Mouse (Mus musculus): ENCODE data around the gene Sgsm2.
A peak's percentile ranks its signal among the peaks of the same experiment; 100 is the strongest.

The Sgsm2 gene

GRCm38 (mm10) chr11:74839860-74840715 is 56.8 kb downstream of the Sgsm2 start:
- no peak for DNase-seq

- no peak for DNase-seq
Measured at GRCm38 (mm10) chr11:74838971-74839370, 57.9 kb downstream of the Sgsm2 start.

DNA sequence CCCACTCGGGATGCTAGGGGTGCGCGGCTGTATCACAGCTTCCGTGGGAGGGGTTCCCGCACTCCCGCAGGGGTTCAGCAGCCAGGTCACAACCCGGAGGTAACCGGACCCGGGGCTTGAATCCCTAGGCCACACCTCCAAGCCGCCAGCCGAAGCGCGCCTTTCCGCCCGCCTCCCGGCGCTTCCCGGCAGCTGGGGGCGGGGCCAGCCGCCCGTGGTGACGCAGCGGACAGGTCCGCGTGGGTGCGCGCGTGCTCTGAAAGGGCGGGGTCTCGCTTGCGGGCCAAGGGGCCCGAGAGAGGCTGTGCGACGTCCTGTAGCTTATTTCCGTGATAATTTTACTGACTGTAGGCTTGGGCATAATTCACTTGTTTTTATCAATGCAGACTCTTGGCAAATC is 58.4 kb downstream of the Sgsm2 start:
- DNase-seq, result peak; percentile 93

DNA sequence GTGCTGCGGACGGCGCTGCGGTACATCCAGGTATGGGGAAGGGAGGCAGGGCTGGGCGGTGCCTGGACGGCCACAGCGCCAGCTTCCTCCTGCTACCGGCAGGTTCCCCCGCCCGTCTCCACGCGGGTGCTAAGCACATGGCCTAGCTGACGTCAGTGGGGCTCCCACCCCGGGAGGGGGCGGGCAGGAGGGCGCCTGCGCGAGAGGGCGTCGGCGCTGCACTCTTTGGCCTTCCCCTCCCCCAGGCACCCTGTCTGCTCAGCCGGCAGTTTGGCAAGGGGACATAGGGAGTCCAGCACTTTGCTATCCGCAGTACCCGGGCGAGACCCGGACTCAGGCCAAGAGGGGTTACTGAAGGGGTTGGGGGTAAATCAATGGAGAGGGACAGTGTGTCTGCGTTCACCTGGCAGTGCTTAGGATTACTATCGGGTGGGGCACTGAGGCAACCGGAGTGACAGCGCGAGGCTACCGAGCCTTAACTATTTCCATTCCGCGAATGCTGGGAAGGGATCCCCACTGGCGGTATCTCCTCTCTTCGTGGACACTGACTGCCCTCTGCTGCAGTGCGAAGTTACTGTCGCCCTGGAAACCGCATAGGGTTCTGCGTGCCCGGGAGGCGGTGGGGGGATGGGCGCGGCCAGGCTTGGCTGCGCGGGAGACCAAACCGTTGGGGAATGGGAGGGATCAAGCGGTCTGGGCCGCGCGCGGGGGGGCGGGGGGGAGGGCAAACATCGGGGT is 59.0 kb downstream of the Sgsm2 start:
- DNase-seq, result peak; percentile 94

DNA sequence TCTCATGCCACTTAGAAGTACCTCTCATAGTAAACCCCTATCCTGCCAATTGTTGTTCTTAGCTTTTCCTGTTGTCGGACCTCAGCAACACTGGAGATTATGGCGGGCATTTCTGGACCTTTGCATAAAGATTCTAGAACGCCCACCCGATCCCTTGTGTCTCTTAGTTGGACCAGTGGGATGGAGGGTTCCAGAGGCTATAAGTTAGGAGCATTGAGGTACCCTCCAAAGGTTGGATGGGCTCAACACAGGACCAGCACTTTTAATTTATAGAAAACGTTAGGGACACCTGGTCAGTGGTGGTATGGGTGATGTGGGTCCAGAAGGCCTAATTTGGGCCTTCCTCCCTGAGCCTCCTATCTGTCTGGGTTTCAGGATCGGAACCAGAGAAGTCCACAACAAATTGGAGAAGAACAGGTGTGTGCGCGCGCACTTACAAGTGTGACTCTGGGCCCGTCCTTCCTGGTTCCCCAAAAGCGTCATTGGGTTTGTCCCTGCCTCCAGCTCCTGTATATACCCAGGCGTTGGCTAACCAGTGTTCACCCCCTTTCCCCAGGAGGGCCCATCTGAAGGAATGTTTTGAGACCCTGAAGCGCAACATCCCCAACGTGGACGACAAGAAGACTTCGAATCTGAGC is 59.7 kb downstream of the Sgsm2 start:
- DNase-seq, result no peak

DNA sequence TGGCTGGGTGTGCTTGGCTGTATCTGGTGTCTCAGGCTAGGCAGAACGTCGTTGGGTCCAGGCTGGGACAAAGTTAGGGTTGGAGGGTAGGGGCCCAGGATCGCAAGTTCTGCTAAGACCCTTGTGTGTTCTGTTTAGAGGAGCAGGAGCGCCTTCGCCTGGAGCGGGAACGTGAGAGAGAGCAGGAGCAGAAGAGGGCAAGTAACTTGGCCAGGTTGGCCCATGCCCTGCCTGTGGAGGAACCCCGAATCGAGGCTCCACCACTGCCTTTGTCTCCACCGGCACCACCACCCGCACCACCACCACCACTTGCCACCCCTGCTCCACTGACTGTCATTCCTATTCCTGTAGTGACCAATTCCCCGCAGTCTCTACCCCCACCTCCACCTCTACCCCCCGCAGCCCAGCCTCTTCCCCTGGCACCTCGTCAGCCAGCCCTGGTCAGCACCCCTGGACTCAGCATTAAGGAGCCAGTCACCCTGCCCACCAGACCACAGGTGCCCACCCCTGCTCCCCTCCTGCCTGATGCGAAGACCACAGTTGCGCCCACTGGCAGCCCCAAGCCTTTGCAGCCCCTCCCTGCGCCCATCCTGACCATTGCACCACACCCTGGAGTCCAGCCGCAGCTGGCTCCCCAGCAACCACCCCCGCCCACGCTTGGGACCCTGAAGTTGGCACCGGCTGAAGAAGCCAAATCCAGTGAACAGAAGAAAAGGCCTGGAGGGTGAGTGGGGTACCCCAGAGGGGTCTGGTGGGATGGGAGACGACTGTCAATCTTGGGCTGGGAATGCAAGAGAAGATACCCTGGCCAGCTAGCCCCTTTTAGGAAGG is 60.4 kb downstream of the Sgsm2 start:
- DNase-seq, result no peak

- DNase-seq, result no peak
Measured at GRCm38 (mm10) chr11:74835593-74836224, 61.2 kb downstream of the Sgsm2 start.

DNA sequence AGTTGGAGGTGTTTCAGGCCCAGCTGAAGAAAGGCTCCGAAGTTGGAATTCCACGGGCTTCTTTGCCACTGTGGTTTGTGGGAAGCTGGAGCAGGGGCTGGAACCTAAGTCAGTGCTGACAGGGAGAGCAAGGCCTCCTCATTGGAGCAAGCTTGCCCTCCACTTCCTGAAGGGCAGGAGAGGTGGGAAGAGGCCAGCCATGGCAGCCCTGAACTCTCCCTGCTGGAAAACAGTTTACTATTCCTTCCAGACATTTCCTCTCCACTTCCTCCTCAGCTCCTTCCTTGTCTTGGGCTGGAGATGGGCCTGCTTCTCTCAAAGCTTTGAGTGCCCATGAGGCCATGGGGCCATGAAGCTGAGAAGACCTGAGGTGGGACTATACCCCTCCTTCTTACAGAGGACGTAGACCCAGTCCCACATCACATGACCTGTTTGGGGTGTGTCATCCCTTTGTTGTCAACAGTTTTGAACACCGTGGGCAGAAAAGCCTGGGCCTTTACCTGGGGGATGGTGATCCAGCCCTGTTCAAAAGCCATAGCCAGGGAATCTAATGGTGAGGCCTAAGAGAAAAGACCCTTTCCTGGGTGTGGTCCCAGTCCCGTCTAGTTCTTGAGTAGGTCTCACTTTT is 62.1 kb downstream of the Sgsm2 start:
- no peak for DNase-seq

DNA sequence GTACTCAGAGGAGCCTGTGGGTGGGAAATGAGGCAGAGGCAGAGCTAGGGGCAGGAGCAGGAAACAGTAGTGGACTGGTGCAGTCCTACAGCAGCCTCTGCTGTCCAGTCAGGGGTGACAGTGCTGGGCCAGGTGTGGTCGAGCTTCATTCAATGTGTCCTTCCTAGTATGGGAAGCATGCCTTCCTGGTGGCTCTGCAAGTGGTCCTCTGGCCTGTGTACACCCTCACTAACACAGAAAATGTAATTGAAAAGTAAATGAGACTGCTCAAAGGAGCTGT is 62.6 kb downstream of the Sgsm2 start:
- no peak for DNase-seq

- no peak for DNase-seq
Measured at GRCm38 (mm10) chr11:74833536-74834358, 63.1 kb downstream of the Sgsm2 start.

GRCm38 (mm10) chr11:74832503-74833143 is 64.2 kb downstream of the Sgsm2 start:
- peak; percentile 76 for DNase-seq

DNA sequence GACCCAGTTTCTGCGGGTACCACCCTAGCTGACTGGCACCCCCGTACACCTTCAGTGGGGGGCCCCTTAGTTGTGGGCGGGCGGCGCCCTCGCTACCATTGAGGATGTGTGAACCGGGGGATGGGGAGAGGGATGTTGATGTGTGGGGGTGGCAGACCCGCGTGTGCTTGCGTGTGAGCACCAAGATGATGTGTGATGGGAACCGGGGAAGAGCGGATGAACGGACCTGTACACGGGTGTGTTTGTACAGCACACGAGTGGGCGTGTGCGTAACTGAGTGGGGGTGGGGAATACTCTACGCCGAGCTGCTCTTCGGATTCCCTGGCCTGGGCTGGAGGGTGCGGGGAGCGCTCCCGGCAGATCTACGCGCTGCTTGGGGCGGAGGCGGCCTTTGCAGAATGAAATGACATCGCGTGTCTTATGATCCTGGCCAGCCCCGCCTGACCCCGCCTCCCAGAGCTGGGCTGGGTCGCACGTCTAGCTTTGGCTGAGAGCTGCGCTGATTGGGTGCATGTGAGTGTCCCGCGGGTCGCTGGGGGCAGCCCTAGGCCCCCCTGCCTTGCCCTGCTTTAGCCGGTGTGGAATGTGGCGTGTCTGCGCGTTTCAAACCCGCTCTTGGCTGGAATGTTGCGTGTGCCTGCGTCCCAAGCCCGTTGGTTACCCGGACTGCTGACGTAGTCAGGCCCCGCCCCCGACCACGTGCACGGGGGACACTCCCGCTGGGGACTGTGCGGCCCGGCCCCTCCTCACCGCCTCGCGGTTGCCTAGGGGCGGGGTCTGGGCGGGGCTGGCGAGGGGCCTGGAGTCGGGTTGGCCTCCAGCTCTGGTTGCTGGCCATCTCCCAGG is 65.0 kb downstream of the Sgsm2 start:
- peak; percentile 99 for DNase-seq

DNA sequence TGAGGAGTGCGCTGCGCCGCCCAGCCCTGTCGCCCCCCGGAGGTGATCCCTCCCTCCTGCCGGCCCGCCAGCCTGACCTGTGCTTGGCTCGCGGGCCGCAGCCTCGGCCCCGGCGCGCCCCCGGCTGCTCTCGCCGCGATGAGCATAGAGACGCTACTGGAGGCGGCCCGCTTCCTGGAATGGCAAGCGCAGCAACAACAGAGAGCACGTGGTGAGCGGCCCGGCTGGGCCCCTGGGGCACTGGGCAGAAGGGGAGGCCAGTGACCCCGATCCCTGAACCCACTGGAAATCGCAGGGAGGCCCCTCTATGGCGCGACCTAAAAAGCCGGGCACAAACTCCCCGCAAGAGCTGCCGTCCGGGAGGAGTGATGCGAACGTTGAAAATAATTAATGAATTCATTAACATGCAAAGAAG is 65.7 kb downstream of the Sgsm2 start:
- no peak for DNase-seq

DNA sequence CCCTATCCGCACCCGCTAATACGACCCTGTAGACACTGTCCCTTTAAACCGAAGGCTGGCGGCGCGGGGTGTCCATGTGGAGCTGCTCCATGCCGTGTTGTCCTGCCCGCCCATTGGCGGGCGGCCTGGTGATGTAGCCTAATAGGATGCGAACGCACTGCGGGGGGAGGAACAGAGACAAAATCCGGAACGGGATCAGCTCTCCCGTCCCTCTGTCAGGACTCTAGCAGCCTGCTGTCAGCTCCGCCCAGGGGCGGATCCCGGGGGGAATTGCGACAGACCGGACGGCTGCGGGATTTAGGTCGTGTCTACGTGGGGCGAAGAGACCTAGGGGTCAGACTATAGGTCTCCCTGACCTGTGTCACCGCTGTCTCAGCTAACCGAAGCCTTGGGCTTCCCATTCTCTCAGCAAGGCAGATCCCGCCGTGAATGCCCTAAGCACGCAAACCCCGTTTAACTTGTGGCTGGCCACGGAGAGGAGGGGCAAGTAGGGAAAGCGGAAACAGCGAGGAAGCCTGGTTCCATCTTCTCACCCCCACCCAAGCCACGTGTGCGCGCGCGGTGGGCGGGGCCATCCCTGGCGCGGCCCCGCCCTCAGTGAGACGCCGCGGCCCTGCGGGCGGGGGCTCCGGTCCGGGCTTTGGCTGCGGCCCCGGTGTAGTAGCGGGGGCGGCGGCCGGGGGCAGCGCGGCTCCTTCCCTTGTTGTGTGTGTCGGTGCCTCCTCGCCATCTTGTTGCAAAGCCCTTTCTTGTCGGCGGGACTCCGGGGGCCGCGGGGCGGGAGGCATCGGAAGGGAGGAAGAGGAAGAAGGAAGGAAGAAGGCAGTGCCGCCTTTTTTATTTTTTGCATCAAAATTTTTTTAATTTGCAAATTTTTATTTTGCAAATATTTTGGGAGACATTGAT is 66.4 kb downstream of the Sgsm2 start, which contains the start of gene Mnt:
Gene Mnt, plus strand, starts transcription at position 665 of the 906 bp plus-strand sequence.
- DNase-seq, result peak; percentile 98

GRCm38 (mm10) chr11:74829812-74830211 is 67.0 kb downstream of the Sgsm2 start:
- DNase-seq, result peak; percentile 72

DNA sequence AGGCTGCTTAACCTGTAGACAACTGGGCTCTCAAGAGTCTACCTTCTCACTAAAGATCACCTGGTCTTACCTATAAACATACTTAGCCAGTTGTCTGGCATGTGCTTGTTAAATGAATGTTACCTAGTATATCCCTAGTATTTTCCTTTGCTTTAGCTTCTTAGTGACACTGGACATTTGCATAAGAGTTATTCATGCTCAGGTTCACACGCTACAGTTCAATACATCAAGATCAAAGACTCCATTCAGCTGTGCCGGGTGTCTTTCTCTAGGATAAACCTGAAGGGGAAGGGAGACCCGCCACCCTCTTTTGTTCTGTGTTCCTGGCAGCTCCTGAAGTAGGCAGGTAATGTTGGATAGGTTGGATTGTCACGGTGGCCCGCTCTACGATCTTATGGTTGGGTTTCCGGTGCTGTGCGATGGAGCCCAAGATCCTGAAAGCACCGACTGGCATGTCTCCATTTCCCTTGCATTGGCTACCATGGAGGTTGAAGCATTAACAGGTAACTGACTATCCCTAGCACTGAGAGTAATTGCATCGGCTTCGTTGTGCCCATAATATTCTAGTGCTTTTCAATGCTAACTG is 67.8 kb downstream of the Sgsm2 start:
- no peak for DNase-seq

- DNase-seq, result no peak
Measured at GRCm38 (mm10) chr11:74828404-74828931, 68.4 kb downstream of the Sgsm2 start.

Measured in right cerebral cortex, postnatal 25 days (tissue).